Mouse (Mus musculus): Measurements from ENCODE around the gene Exoc7. TPM values are rescaled to one million over a fixed set of nuclear protein-coding genes. Genes with fewer than 3 reads are reported as not detected.

Gene Exoc7
- polyA plus RNA-seq, 1 experiment from 2014 or later: 54.6 TPM

DNA sequence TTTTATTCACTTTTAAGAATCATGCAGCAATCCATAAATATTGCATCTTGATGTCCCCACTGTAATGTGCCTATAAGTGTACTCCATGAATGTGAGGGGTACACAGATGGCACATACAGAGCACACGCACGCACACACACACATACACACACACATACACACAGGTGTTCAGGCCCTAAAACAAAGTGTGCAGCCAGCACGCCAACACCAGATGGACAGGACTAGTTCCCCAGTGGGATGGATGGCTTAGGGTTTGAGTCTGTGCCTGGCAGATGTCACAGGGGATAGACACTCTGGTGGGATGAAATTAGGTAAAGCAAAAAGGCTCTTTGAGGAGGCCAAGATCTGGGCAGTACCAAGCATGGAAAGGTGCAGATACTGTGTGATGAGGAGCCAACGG lies 29.4 kb upstream of the Exoc7 start:
- H3K4me3 ChIP-seq (ENCODE audit: low read length): no peak overlapping the region
- no peak for ATAC-seq
- 84% methylated on average over 4 of the region's 4 CpGs for WGBS
- H3K9me3 ChIP-seq (ENCODE audit: control insufficient read depth, low read length): no peaks in the 10 kb centered on the region
- H3K36me3 ChIP-seq (ENCODE audit: control insufficient read depth, insufficient read depth, low read length): no peaks in the 10 kb centered on the region
- H3K9ac ChIP-seq (ENCODE audit: low read depth, low read length): no peak overlapping the region
- H3K4me2 ChIP-seq (ENCODE audit: low read depth, low read length): no peak overlapping the region
- no peak overlapping the region for H3K27ac ChIP-seq (ENCODE audit: low read length)
- peaks cover 36% of the 10 kb centered on the region for H3K4me1 ChIP-seq (ENCODE audit: control insufficient read depth, insufficient read depth, low read length)
- H3K27me3 ChIP-seq (replicated peaks; ENCODE audit: control insufficient read depth, insufficient read depth, low read length): peaks cover 15% of the 10 kb centered on the region

DNA sequence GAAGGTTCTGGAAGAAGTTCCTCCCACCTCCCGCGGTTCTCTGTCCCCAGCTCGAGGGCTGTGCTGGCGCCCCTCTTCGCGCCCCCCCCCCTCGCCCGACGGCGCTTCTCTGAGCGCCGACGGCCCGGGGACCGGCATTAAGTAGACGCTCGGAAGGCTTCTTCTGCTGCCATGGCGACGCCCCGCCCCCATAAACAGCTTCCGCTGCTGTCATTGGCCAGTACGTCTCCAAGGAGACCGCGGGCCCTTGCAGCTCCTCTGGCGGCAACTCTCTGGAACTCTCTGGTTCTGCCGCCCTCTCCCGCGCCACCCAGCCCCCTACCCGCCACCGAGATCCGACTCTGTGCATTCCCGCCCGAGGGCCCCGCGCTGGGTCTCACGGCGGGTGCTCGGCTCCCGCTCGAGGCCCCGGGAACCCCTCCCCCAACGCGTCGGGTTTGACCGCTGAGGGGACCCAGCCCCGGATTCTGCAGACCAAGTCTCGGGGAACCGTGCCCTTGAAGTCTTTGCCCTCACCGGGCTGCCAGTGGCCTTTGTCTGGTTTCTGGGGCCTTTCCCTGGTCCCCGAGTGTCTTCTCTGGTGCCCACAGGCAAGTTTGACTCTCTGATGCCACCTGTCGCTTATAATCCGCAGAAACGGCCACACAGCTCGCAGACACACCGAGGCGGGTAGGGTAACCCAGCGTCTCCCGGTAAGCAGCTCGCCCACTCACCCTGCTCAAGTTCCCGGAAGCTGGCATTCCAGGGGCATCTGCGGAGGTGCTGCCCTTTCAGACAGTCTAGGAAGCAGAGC lies 28.4 kb upstream of the Exoc7 start, which contains the start of gene Foxj1:
Gene Foxj1, minus strand, starts transcription at position 156 of the 793 bp plus-strand sequence.
- peak within 1 kb of the TSS; percentile 70 for H3K4me3 ChIP-seq (ENCODE audit: low read length)
- peak within 1 kb of the TSS; percentile 18 for H3K27ac ChIP-seq (ENCODE audit: low read length)

GRCm38 (mm10) chr11:116334417-116334782 lies 27.4 kb upstream of the Exoc7 start:
- WGBS: 9% methylated on average over 26 of the region's 26 CpGs
- Histone ChIP-seq H3K4me2 (ENCODE audit: low read depth, low read length) (peak overlapping the region; percentile 100), H3K9me3 (ENCODE audit: control insufficient read depth, low read length) (no peaks in the 10 kb centered on the region), H3K27ac (ENCODE audit: low read length) (no peak overlapping the region; the same call in 1 of the 2 replicates), H3K4me1 (ENCODE audit: control insufficient read depth, insufficient read depth, low read length) (peaks cover 40% of the 10 kb centered on the region), H3K36me3 (ENCODE audit: control insufficient read depth, insufficient read depth, low read length) (no peaks in the 10 kb centered on the region), H3K9ac (ENCODE audit: low read depth, low read length) (peak overlapping the region; percentile 56), H3K4me3 (ENCODE audit: low read length) (peak overlapping the region; percentile 70), H3K27me3 (replicated peaks; ENCODE audit: control insufficient read depth, insufficient read depth, low read length) (peaks cover 15% of the 10 kb centered on the region)
- ATAC-seq: no peak

More for the DNA sequence above, 28.4 kb upstream of the Exoc7 start, which contains the start of gene Foxj1:
- peak within 1 kb of the TSS; percentile 100 for H3K4me2 ChIP-seq (ENCODE audit: low read depth, low read length)
- peaks cover 15% of the 10 kb centered on the region for H3K27me3 ChIP-seq (replicated peaks; ENCODE audit: control insufficient read depth, insufficient read depth, low read length)
- peak; percentile 89 for ATAC-seq
- H3K36me3 ChIP-seq (ENCODE audit: control insufficient read depth, insufficient read depth, low read length): no peaks in the 10 kb centered on the region
- H3K4me1 ChIP-seq (ENCODE audit: control insufficient read depth, insufficient read depth, low read length): peaks cover 36% of the 10 kb centered on the region
- H3K9ac ChIP-seq (ENCODE audit: low read depth, low read length): peak within 1 kb of the TSS; percentile 77
- H3K9me3 ChIP-seq (ENCODE audit: control insufficient read depth, low read length): no peaks in the 10 kb centered on the region
- under 1% methylated on average over 57 of the region's 61 CpGs for WGBS

GRCm38 (mm10) chr11:116333526-116334416 lies 26.7 kb upstream of the Exoc7 start:
- WGBS: 23% methylated on average over 31 of the region's 31 CpGs
- peaks cover 40% of the 10 kb centered on the region for H3K4me1 ChIP-seq (ENCODE audit: control insufficient read depth, insufficient read depth, low read length)

DNA sequence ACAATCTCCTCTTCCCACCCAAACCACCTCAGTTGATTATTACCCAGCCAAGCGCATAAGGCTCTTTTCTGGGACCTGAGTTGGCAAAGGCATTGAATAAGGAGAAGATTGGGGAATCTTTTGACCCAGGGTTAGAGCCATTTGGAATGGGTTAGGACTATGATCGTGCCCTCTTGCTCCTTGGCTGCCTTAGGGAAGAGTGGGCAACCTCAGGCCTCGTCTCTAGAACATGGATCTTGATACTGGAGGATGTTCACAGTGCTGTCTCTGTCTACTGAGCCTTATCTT lies 25.9 kb upstream of the Exoc7 start:
- H3K27me3 ChIP-seq (replicated peaks; ENCODE audit: control insufficient read depth, insufficient read depth, low read length): peaks cover 15% of the 10 kb centered on the region
- H3K4me3 ChIP-seq (ENCODE audit: low read length): no peak overlapping the region
- no peak overlapping the region for H3K27ac ChIP-seq (ENCODE audit: low read length)
- H3K9me3 ChIP-seq (ENCODE audit: control insufficient read depth, low read length): no peaks in the 10 kb centered on the region
- no peaks in the 10 kb centered on the region for H3K36me3 ChIP-seq (ENCODE audit: control insufficient read depth, insufficient read depth, low read length)
- no peak for ATAC-seq
- peaks cover 40% of the 10 kb centered on the region for H3K4me1 ChIP-seq (ENCODE audit: control insufficient read depth, insufficient read depth, low read length)
- H3K9ac ChIP-seq (ENCODE audit: low read depth, low read length): no peak overlapping the region
- H3K4me2 ChIP-seq (ENCODE audit: low read depth, low read length): no peak overlapping the region
- WGBS: 66% methylated on average over 3 of the region's 3 CpGs

More at GRCm38 (mm10) chr11:116333526-116334416, 26.7 kb upstream of the Exoc7 start:
- peak overlapping the region; percentile 100 for H3K4me2 ChIP-seq (ENCODE audit: low read depth, low read length)
- peaks cover 15% of the 10 kb centered on the region for H3K27me3 ChIP-seq (replicated peaks; ENCODE audit: control insufficient read depth, insufficient read depth, low read length)
- no peak overlapping the region for H3K27ac ChIP-seq (ENCODE audit: low read length)
- H3K4me3 ChIP-seq (ENCODE audit: low read length): peak overlapping the region; percentile 70
- no peaks in the 10 kb centered on the region for H3K36me3 ChIP-seq (ENCODE audit: control insufficient read depth, insufficient read depth, low read length)
- no peak for ATAC-seq
- H3K9ac ChIP-seq (ENCODE audit: low read depth, low read length): peak overlapping the region; percentile 56
- H3K9me3 ChIP-seq (ENCODE audit: control insufficient read depth, low read length): no peaks in the 10 kb centered on the region

GRCm38 (mm10) chr11:116332232-116332982 lies 25.4 kb upstream of the Exoc7 start:
- Histone ChIP-seq H3K9me3 (ENCODE audit: control insufficient read depth, low read length) (no peaks in the 10 kb centered on the region), H3K4me1 (ENCODE audit: control insufficient read depth, insufficient read depth, low read length) (peaks cover 40% of the 10 kb centered on the region), H3K4me3 (ENCODE audit: low read length) (no peak overlapping the region), H3K36me3 (ENCODE audit: control insufficient read depth, insufficient read depth, low read length) (no peaks in the 10 kb centered on the region), H3K9ac (ENCODE audit: low read depth, low read length) (0 out of 2 replicates have a peak overlapping the region, but pooled peaks have one; percentile 35), H3K4me2 (ENCODE audit: low read depth, low read length) (no peak overlapping the region), H3K27ac (ENCODE audit: low read length) (no peak overlapping the region), H3K27me3 (replicated peaks; ENCODE audit: control insufficient read depth, insufficient read depth, low read length) (peaks cover 15% of the 10 kb centered on the region)
- ATAC-seq: no peak
- 34% methylated on average over 19 of the region's 19 CpGs for WGBS

DNA sequence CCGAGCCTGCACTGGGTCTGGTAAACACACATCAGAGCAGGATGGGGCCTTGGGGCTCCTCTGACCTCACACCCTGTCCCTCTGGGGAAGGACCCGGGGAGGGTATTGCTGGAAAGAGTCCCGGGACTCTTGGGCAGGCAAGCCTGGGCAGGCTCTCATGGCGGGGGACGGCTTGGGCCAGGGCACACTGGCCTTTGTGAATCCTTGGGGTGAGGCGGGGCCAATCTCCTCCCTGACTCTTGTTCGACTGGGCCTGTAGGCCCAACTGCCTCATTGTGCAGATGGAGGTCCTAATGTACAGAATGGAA lies 23.1 kb upstream of the Exoc7 start:
- Histone ChIP-seq H3K9me3 (ENCODE audit: control insufficient read depth, low read length) (no peaks in the 10 kb centered on the region), H3K36me3 (ENCODE audit: control insufficient read depth, insufficient read depth, low read length) (no peaks in the 10 kb centered on the region), H3K4me1 (ENCODE audit: control insufficient read depth, insufficient read depth, low read length) (peaks cover 37% of the 10 kb centered on the region), H3K4me3 (ENCODE audit: low read length) (no peak overlapping the region), H3K27me3 (replicated peaks; ENCODE audit: control insufficient read depth, insufficient read depth, low read length) (peaks cover 15% of the 10 kb centered on the region), H3K4me2 (ENCODE audit: low read depth, low read length) (no peak overlapping the region), H3K9ac (ENCODE audit: low read depth, low read length) (0 out of 2 replicates have a peak overlapping the region, but pooled peaks have one; percentile 7), H3K27ac (ENCODE audit: low read length) (no peak overlapping the region)
- no peak for ATAC-seq
- 81% methylated on average over 7 of the region's 7 CpGs for WGBS

GRCm38 (mm10) chr11:116329314-116330210 lies 22.5 kb upstream of the Exoc7 start:
- Histone ChIP-seq H3K4me1 (ENCODE audit: control insufficient read depth, insufficient read depth, low read length) (peaks cover 32% of the 10 kb centered on the region), H3K36me3 (ENCODE audit: control insufficient read depth, insufficient read depth, low read length) (no peaks in the 10 kb centered on the region), H3K4me2 (ENCODE audit: low read depth, low read length) (no peak overlapping the region), H3K4me3 (ENCODE audit: low read length) (no peak overlapping the region), H3K27me3 (replicated peaks; ENCODE audit: control insufficient read depth, insufficient read depth, low read length) (peaks cover 9% of the 10 kb centered on the region), H3K9ac (ENCODE audit: low read depth, low read length) (peak overlapping the region; percentile 7; the same call in 1 of the 2 replicates), H3K9me3 (ENCODE audit: control insufficient read depth, low read length) (no peaks in the 10 kb centered on the region), H3K27ac (ENCODE audit: low read length) (no peak overlapping the region)
- no peak for ATAC-seq
- 49% methylated on average over 18 of the region's 18 CpGs for WGBS

Data from intestine, embryonic 16.5 days (tissue).